Mouse (Mus musculus) thymus, adult 2 months (tissue): Measurements from ENCODE around the gene Fam3b. TPM values are rescaled to one million over a fixed set of nuclear protein-coding genes. Genes with fewer than 3 reads are reported as not detected.

ENCODE experiments used
- DNase-seq: peaks from one replicate; pipeline ENCODE4 v3.0.0; 2021
- H3K27ac ChIP-seq: fragments of 200-500 bp; 2 replicates; pipeline ENCODE4 v1.5.1; 2012; ENCODE audit warnings: low read length, control low read depth; ENCODE audit not compliant: control insufficient read depth, insufficient read depth
- H3K27me3 ChIP-seq: fragments of 200-500 bp; 2 replicates; pipeline ENCODE4 v1.6.1; 2012; ENCODE audit warnings: mild to moderate bottlenecking, low read length, moderate library complexity, mixed read lengths; ENCODE audit not compliant: control insufficient read depth, insufficient read depth
- H3K36me3 ChIP-seq: fragments of 200-500 bp; 2 replicates; pipeline ENCODE4 v1.6.1; 2012; ENCODE audit warnings: mild to moderate bottlenecking, low read length, moderate library complexity; ENCODE audit not compliant: control insufficient read depth, insufficient read depth
- H3K4me1 ChIP-seq: fragments of 200-500 bp; replicated peaks from 2 replicates; pipeline ENCODE4 v1.6.1; 2012; ENCODE audit warnings: low read length; ENCODE audit not compliant: control insufficient read depth, insufficient read depth
- H3K4me3 ChIP-seq: fragments of 200-500 bp; 2 replicates; pipeline ENCODE4 v1.5.1; 2012; ENCODE audit warnings: mild to moderate bottlenecking, low read length, control low read depth, moderate library complexity; ENCODE audit not compliant: control insufficient read depth, insufficient read depth
- CTCF ChIP-seq: fragments of 200-500 bp; IDR thresholded peaks from 2 replicates; pipeline ENCODE4 v1.5.1; 2012; ENCODE audit warnings: mild to moderate bottlenecking, control low read depth, low read length, moderate library complexity, borderline replicate concordance; ENCODE audit not compliant: control insufficient read depth, poor library complexity, insufficient read depth; ENCODE audit errors: extremely low read depth
- POLR2A ChIP-seq: fragments of 200-500 bp; IDR thresholded peaks from 2 replicates; pipeline ENCODE4 v1.6.1; 2012; ENCODE audit warnings: mild to moderate bottlenecking, low read length, control low read depth, moderate library complexity; ENCODE audit not compliant: control insufficient read depth, poor library complexity, insufficient read depth; ENCODE audit errors: extremely low read depth
- WGBS: fragments of 180-500 bp; shearing (Covaris S2); methylation state at CpG from one replicate; pipeline ENCODE4 v1.1.7; 2018; 5-methylcytosine and 5-hydroxymethylcytosine counted together
- polyA plus RNA-seq: library from polyadenylated mRNA; depleted of rRNA; stranded (reverse); fragments of >200 nt; gene quantifications from 2 replicates; pipeline ENCODE4 v1.2.3, GENCODE M21; 2012

Gene Fam3b
- polyA plus RNA-seq, 1 experiment: 0.27 TPM

- H3K4me3 ChIP-seq: no peak overlapping the region
- H3K36me3 ChIP-seq: no peaks in the 10 kb centered on the region
- DNase-seq: no peak
- TF ChIP-seq POLR2A (no peak), CTCF (no peak)
- H3K27ac ChIP-seq: no peak overlapping the region
- no peaks in the 10 kb centered on the region for H3K27me3 ChIP-seq
- 85% methylated on average over 5 of the region's 5 CpGs for WGBS
- no peaks in the 10 kb centered on the region for H3K4me1 ChIP-seq
Measured at GRCm38 (mm10) chr16:97497682-97498081, 16.9 kb downstream of the Fam3b start.

- no peak for TF ChIP-seq POLR2A
- Histone ChIP-seq H3K36me3 (no peaks in the 10 kb centered on the region), H3K4me3 (no peak overlapping the region), H3K4me1 (no peaks in the 10 kb centered on the region), H3K27ac (no peak overlapping the region), H3K27me3 (no peaks in the 10 kb centered on the region)
- no peak for DNase-seq
- 78% methylated on average over 3 of the region's 3 CpGs for WGBS
Measured at GRCm38 (mm10) chr16:97496026-97496425, 18.6 kb downstream of the Fam3b start.

DNA sequence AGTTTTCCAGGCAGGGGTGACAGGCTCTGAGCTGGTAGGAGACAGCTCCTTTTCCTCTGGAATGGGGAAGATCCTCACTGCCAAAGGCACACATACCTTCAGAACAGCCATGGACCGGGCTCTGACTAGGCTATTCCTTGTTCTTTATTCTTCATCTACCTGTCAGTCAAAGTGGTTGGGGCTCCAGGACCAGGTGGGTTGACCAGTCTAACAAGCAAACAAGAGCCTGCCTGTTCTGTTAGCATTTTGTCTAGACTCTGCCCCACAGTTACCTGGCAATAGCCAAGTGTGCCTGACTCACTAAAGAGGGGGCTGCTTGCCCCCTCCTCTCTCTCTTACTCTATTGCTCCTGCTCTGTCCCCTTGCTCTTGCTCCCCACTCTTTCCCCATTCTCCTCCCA lies 22.2 kb downstream of the Fam3b start:
- no peak overlapping the region for H3K4me3 ChIP-seq
- no peaks in the 10 kb centered on the region; the same call in 1 of the 2 replicates for H3K4me1 ChIP-seq
- DNase-seq: no peak
- H3K27ac ChIP-seq: no peak overlapping the region
- no peaks in the 10 kb centered on the region for H3K36me3 ChIP-seq
- TF ChIP-seq CTCF: no peak
- TF ChIP-seq POLR2A: no peak
- no peaks in the 10 kb centered on the region for H3K27me3 ChIP-seq
- WGBS: 79% methylated on average over 1 of the region's 1 CpGs

GRCm38 (mm10) chr16:97478655-97479054 lies 36.0 kb downstream of the Fam3b start:
- Histone ChIP-seq H3K4me1 (no peaks in the 10 kb centered on the region), H3K36me3 (no peaks in the 10 kb centered on the region), H3K27ac (no peak overlapping the region), H3K4me3 (no peak overlapping the region), H3K27me3 (no peaks in the 10 kb centered on the region)
- DNase-seq: no peak
- WGBS: 33% methylated on average over 2 of the region's 2 CpGs
- TF ChIP-seq CTCF (no peak), POLR2A (no peak)

DNA sequence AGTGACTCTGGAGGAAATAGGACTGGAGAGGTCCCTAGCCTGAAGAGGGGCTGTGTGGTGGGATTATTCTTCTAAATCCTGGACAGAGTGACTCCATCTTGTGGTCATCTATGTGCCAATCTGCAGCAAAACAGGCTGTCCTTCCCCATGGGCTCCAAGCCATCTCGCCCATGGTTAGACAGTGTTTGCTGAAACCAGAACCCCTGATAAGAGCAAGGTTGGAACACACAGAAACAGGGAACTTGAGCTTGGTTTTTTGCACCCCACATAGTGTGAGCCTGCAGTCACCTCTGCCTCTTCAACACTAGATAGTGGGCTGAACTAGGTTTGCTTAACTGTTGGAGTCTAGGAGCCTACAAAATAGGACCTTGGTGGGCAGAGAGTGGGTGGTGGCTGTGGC lies 38.1 kb downstream of the Fam3b start:
- no peaks in the 10 kb centered on the region for H3K27me3 ChIP-seq
- TF ChIP-seq POLR2A (no peak), CTCF (no peak)
- 93% methylated on average over 1 of the region's 1 CpGs for WGBS
- no peak overlapping the region for H3K27ac ChIP-seq
- H3K36me3 ChIP-seq: no peaks in the 10 kb centered on the region
- no peak overlapping the region for H3K4me3 ChIP-seq
- no peak for DNase-seq
- no peaks in the 10 kb centered on the region for H3K4me1 ChIP-seq

- no peak overlapping the region for H3K27ac ChIP-seq
- H3K4me3 ChIP-seq: no peak overlapping the region
- no peaks in the 10 kb centered on the region for H3K4me1 ChIP-seq
- no peaks in the 10 kb centered on the region for H3K36me3 ChIP-seq
- no peak for DNase-seq
- no peaks in the 10 kb centered on the region for H3K27me3 ChIP-seq
- WGBS: 92% methylated on average over 3 of the region's 3 CpGs
- no peak for TF ChIP-seq POLR2A
- no peak for TF ChIP-seq CTCF
Measured at GRCm38 (mm10) chr16:97475581-97475980, 39.0 kb downstream of the Fam3b start.

- H3K4me3 ChIP-seq: no peak overlapping the region
- 97% methylated on average over 2 of the region's 2 CpGs for WGBS
- H3K4me1 ChIP-seq: no peaks in the 10 kb centered on the region
- no peak overlapping the region for H3K27ac ChIP-seq
- H3K36me3 ChIP-seq: no peaks in the 10 kb centered on the region
- no peak for DNase-seq
- H3K27me3 ChIP-seq: no peaks in the 10 kb centered on the region
- TF ChIP-seq POLR2A (no peak), CTCF (no peak)
Measured at GRCm38 (mm10) chr16:97474671-97475070, 39.9 kb downstream of the Fam3b start.
